Mouse (Mus musculus) left cerebral cortex, adult 2 months (tissue): ENCODE results near the gene Barhl1. TPM values are rescaled to one million over a fixed set of nuclear protein-coding genes. Genes with fewer than 3 reads are reported as not detected.

Experiments
- DNase-seq, 2 experiments: peaks; one replicate each; pipeline ENCODE4 v3.0.0; 2021 to 2022; ENCODE audit warnings: low spot score in 2 of 2, mixed read lengths in 1 of 2; ENCODE audit errors: extremely low spot score in 1 of 2
- H3K27ac ChIP-seq: fragments of 200-600 bp; 2 replicates; pipeline ENCODE4 v1.8.1; 2022
- H3K4me3 ChIP-seq: fragments of 200-600 bp; 2 replicates; pipeline ENCODE4 v1.8.1; 2022
- CTCF ChIP-seq: fragments of 200-600 bp; IDR thresholded peaks from 2 replicates; pipeline ENCODE4 v1.8.1; 2022; ENCODE audit warnings: antibody characterized with exemption, mild to moderate bottlenecking, moderate library complexity
- intact Hi-C: fragments of 180-260 bp; cut with DNase I; formaldehyde crosslinking; loops from one replicate; pipeline ENCODE4 v1.15.1; 2025
- total RNA-seq, 2 experiments: library from RNA; stranded (reverse); gene quantifications; 2 replicates each; pipeline ENCODE4 v1.2.3; 2021

Barhl1 gene
- total RNA-seq, 2 experiments from 2014 or later: not detected

DNA sequence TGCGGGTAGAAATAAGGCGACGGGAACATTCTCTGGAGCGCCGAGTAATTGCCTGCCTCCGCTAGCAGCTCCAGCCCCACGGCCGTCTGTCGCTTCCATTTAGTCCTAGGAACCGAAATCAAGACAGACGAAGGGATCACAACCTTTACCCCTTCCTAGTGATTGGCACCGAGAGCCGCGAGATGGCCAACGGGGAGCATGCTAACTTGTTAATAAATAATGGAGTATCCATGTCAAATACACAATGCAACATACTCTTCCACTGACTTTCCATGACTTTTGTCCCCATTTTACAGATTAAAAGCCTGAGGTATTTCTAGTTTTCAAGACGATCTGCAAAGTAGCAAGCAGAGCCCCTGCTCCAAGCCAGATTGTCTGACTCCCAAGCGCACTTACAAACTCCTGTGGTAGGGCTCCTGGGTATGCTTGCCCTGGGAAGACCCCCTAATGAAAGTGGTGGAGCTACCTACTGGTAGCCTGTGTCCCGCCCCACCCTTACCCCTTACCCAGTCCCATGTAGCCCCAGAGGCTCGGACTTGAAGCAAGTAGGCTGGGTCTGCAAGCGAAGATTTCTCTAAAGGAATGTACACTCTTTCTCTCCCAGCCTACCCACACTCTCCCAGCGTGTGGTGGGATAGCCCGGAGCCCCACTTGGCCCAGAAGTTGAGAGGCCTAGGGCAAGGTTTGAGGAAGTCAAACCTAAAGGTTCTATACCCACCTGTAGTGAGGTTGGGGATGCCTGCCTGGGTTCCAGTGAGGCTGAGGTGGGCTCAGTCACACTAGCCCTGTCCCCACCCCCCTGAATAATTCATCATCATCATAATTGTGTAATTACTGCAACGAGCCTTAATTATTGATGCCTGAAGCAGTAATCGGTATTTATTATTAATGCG lies 6.4 kb downstream of the Barhl1 start:
- Histone ChIP-seq H3K27ac (no peak overlapping the region), H3K4me3 (no peak overlapping the region)
- intact Hi-C loops: no loop called here
- TF ChIP-seq CTCF: no peak
- no peak for DNase-seq

DNA sequence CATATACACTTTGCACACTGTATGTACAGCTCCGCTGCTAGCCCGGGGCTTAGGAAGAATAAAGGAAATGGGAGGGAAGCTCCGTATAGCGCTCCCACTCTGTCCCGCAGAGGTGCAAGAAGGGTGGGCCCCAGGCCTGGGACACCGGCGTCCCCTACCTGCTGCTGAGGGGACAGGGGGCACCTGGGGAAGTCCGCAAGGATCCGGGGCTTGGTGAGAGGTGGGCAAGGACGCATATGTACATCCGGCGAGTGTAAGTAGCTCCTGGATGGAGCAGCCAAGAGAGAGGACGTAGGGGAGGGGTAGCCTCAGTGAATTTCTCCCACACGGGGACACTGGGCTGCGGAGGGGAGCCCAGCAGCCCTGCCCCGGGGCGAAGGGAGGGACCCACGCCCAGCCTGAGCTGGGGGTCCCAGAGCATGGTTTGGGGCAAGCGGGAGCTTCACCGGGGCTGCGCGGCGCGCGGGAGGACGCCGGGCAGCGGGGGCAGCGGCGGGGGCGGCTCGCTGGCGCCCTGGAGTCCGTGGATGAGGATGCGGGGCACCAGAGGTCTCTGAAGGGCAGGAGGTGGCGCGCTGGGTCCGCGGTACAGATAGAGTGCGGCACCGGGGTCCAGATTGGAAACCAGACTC lies 7.2 kb downstream of the Barhl1 start:
- no peak overlapping the region for H3K27ac ChIP-seq
- TF ChIP-seq CTCF: no peak
- no peak for DNase-seq
- H3K4me3 ChIP-seq: no peak overlapping the region
- intact Hi-C loops: no loop called here

DNA sequence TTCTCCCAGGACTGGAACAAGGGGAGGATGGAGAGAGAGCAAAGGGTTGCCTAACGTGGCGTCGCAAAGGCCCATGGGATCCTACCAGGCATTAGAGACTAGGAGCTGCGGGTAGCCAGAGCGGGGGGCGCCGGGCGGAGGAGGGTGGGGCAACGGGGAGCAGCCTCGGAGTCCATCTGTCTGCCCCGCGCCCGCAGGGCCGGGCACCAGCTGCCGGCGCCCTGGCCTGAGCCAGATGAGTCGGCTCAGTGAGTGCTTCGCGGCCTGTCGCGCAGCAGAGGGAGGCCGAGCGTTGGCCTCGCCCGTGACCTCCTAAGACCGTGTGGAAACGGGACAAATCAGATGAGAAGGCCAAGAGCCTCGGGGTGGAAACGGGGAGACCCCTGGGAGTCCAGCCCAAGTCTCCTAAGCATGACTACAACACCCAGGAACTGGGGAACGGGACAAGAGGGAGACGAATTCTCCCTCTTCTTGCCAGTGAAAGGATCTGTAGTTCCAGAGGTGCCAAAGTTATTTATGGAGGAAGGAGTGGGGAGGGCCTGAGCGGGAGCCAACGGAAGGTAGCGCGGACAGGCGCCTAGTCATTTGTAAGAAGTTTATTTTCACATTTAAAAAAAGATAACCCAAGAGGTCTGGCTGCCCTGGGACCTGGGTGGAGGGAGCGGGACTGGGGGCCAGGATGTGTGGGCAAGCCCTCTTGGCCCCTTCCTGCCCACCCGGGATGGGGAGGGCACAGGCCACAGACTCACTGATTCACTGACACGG lies 7.9 kb downstream of the Barhl1 start:
- no peak for DNase-seq
- no peak overlapping the region for H3K4me3 ChIP-seq
- intact Hi-C loops: no loop called here
- no peak for TF ChIP-seq CTCF
- no peak overlapping the region for H3K27ac ChIP-seq

DNA sequence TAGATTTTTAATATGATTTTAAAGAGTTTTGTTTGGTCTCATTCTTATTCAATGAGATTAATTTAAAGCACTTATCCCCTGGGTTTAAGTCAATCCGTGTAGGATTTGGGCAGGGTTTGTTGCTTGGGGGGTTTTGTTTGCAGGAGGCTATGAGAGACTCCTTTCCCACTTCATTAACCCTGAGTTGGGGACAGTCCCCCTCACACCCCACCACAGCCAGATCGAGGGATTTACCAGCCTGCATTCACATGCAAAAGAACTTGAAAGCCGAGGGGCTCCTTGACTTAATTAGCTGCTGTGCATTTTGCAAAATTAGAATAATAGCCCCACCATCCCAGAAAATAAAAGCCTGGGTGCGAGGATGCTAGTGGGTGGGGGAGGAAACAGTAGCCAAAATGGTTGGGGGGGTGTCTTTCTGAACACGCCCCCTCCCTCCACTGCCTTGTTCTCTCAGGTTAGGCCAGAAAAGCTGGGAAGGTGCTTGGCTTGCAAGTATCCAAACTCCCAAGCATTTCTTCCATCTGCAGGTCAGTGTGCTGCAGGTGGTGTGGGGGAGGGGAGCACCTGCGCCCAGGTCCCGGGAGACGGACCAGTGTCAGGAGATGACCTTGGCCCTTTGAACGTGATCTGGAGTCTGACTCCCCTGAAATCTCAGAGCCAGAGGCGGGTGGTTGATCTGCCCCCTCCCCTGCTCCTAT lies 8.6 kb downstream of the Barhl1 start:
- DNase-seq: no peak
- H3K27ac ChIP-seq: no peak overlapping the region
- H3K4me3 ChIP-seq: no peak overlapping the region
- intact Hi-C loops: no loop called here
- no peak for TF ChIP-seq CTCF

DNA sequence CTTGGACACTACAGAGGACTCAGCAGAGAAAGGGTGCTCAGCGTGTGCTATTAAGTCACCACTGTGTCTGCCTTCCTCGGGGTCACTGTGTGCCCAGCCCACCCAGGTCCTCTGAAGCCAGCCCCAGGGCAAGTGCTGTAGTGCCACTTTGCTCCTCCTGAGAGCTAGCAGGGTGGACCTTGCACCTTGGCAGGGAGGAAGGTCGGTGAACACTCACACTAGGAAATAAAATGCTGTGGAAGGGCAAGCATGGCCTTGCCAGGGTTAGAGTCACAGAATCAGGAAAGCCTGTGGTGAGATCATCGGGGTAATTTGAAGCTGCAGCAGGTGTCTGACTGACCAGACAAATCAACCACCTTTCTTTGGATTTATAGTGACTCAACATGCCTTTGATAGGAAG lies 10.9 kb downstream of the Barhl1 start:
- TF ChIP-seq CTCF: no peak
- no peak for DNase-seq
- no peak overlapping the region for H3K4me3 ChIP-seq
- H3K27ac ChIP-seq: no peak overlapping the region
- intact Hi-C loops: no loop called here

DNA sequence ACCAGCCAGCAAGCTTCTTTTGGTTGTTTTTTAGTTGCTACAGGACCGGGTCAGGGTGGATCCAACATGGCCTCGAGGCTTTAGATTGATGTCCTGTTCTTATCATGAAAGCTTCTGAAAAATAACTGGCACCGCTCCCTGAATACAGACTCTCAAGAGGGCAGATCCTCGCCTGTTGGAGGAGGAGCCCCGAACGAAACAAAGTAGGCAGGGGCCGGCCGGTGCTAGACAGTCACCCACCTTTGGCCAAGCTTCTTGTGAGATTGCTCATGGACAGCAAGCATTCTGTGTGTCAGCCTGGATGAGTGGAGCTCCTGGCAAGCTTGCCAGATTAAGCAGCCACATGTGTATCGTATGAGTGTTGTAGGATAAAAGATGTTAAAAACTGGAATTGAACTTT lies 11.7 kb downstream of the Barhl1 start:
- Histone ChIP-seq H3K4me3 (no peak overlapping the region), H3K27ac (no peak overlapping the region)
- intact Hi-C loops: no loop called here
- DNase-seq: no peak
- no peak for TF ChIP-seq CTCF

DNA sequence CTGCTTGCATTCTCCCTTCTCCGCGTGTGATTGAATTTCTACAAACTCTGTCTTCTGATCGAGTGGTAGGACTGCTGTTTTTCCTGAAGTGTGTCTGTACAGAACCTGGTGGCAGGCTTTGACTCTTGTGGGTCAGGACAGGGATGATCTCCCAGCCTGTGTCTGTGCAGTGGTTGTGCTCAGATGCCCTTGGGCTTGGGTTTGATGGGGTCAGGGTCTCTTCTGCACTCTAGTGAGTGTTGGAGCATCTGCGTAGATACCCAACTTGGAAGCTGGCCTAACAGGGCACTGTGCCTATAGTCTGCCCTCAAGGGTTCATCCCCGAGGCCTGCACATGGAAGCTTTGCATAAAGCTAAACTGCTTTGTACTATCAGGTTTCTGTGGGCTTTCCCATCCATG lies 12.6 kb downstream of the Barhl1 start:
- no peak overlapping the region for H3K4me3 ChIP-seq
- intact Hi-C loops: no loop called here
- H3K27ac ChIP-seq: no peak overlapping the region
- TF ChIP-seq CTCF: no peak
- DNase-seq: no peak

DNA sequence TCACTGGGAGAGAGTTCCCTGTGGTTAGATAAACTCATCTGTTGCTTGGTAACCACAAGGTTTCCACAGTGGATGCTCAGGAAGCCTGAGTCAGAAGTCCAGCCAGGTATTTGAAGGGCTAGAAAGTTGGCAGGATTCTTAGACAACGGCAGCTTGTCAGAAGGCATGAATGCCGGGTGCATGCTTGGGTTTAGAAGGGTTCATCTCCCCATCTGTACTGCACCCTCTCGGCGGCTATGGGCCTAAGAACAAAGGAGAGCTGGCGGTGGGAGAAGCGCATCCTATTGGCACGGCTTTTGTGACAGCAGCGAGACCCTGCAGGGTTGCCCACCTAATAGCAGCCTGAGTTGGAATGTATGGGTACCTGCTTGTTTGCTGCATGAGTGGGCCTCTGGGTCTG lies 14.2 kb downstream of the Barhl1 start:
- intact Hi-C loops: no loop called here
- Histone ChIP-seq H3K4me3 (no peak overlapping the region), H3K27ac (no peak overlapping the region)
- no peak for DNase-seq
- TF ChIP-seq CTCF: no peak

DNA sequence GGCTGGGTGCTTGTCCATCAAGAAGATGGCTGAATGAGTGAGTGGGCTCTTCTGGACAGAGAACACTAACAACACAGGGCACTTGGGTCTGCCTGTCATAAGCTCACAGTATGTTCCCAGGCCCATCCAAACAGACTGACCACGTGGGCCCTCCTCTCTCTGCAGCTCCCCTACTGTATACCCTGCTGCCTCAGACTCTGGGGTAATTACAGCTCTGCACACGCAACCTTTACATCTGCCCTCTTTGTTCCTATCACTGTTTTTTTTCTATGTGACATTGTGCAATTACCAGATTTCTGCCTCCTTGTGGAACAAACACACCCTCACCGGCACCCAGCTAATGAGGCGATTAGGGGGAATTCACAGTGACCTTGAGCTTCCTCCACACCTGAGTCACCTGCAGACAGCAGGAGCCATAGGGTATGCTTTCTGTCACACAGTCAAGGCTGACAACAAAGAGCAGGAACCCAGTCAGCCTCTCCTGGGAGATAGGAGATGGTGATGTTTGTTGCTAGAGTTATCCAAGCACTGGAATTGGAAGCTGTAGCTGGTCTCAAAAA lies 19.0 kb downstream of the Barhl1 start:
- no peak for TF ChIP-seq CTCF
- no peak overlapping the region for H3K27ac ChIP-seq
- no peak for DNase-seq
- intact Hi-C loops: no loop called here
- H3K4me3 ChIP-seq: no peak overlapping the region

DNA sequence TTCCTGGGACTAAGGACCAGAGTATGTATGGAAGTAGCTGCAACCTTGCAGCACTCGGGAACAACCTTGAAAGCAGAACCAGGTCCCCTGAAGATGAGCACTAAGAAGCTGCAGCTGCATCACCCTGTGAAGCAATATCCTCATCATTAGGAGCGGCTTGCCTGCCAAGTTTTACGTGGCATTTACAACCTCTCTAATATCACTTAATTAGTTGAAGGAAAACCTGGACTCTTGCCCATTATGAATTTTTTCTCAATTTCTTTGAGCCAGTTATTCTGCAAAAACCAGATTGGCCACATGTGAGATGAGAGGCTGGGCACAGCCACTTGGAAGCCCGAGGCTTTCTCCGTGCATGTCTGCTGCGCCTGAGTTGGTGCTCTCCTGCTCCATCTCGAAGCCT lies 20.6 kb downstream of the Barhl1 start:
- intact Hi-C loops: no loop called here
- TF ChIP-seq CTCF: no peak

DNA sequence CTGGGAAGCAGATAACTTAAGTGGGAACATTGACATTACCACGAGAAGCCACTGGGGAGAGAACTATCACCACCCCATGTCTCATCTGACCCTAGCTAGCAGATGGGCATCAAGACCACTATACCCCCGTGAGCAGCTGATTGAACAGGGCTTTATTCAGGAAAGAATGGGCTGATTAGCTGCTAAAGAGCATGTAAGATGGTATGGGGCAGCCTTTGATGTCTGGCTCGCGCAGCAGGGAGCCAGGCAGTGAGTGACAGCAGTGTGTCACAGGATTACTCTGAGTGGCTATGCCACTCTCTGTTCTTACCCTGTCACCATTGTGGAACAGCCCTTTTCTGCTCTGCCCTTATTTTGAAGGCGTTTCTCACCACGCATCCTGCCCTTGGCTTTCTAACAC lies 22.9 kb downstream of the Barhl1 start:
- intact Hi-C loops: no loop called here
- TF ChIP-seq CTCF: no peak

More for the DNA sequence above, 20.6 kb downstream of the Barhl1 start:
- Histone ChIP-seq H3K4me3 (no peak overlapping the region), H3K27ac (no peak overlapping the region)
- no peak for DNase-seq

DNA sequence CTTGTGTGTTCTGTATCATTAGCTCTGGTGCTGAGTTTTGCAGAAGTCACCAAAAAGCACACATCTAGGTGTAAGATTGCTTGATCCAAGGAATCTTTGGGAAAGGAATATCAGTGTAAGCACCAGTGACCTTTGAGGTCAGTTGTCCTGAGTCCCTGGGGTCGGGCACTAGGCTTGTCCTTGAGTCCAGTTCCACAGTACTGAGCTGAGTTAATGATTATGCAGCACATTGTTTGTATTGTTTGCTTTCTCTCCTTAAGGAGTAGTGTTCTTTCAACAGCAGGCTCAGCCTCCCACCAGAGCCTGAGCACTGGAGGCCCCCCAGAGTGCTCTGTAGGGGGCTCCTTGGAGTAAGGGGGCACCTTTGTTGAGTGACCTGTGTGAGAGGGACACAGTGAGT lies 23.7 kb downstream of the Barhl1 start:
- no peak for TF ChIP-seq CTCF
- DNase-seq: no peak
- Histone ChIP-seq H3K27ac (no peak overlapping the region), H3K4me3 (no peak overlapping the region)
- intact Hi-C loops: no loop called here

More for the DNA sequence above, 22.9 kb downstream of the Barhl1 start:
- DNase-seq: no peak
- Histone ChIP-seq H3K27ac (no peak overlapping the region), H3K4me3 (no peak overlapping the region)
